In genomic region chr9:21510689-21511015, GRCm38 (mm10) we compare ENCODE assay signal across 8 mouse cellular contexts. TPM values are rescaled to one million over a fixed set of nuclear protein-coding genes. Genes with fewer than 3 reads are reported as not detected.
DNase-seq lines count a peak whose midpoint lies in the region; ATAC-seq and TF ChIP-seq lines count a peak whose summit lies in the region.

No protein-coding gene starts in this region.

- no peaks in the 10 kb centered on the region for H3K27me3 ChIP-seq in heart, embryonic 10.5 days (ENCODE audit: insufficient read depth, poor library complexity, severe bottlenecking)
- H3K27me3 ChIP-seq in E14TG2a.4 (ENCODE audit: insufficient read depth, low read length): no peaks in the 10 kb centered on the region

- no peak for DNase-seq in heart, embryonic 10.5 days (ENCODE audit: low spot score)
- no peak for DNase-seq in heart, adult 11 months
- DNase-seq in adipocyte (ENCODE audit: low spot score): no peak
- no peak for DNase-seq in frontal cortex, postnatal 25 days (ENCODE audit: low spot score in 2 of 2)

- WGBS in heart, embryonic 10.5 days: 4% methylated on average over 7 of the region's 7 CpGs

- no peaks in the 10 kb centered on the region for H3K9me3 ChIP-seq in heart, embryonic 10.5 days
- H3K9me3 ChIP-seq in E14TG2a.4 (ENCODE audit: low read length): peaks cover 8% of the 10 kb centered on the region

- ATAC-seq in granulocyte monocyte progenitor cell, adult 5-6 weeks (replicated peaks; ENCODE audit: poor library complexity, severe bottlenecking): peak; percentile 5; the same call in 1 of the 2 replicates
- ATAC-seq in megakaryocyte, adult 5-6 weeks (ENCODE audit: poor library complexity, severe bottlenecking): peak; percentile 8; the same call in 1 of the 2 replicates
- ATAC-seq in inflammation-experienced regulatory T-cells, adult 6 months: no peak

- H3K36me3 ChIP-seq in heart, embryonic 10.5 days: peaks cover 36% of the 10 kb centered on the region
- H3K36me3 ChIP-seq in E14TG2a.4 (ENCODE audit: insufficient read depth, low read length): peaks cover 36% of the 10 kb centered on the region

- H3K27ac ChIP-seq in heart, embryonic 10.5 days: peak overlapping the region; percentile 94

- TF ChIP-seq CTCF in E14TG2a.4 (conservative IDR thresholded peaks at IDR 0.05; ENCODE audit: low read length): no peak

- H3K4me1 ChIP-seq in heart, embryonic 10.5 days: peaks cover 16% of the 10 kb centered on the region
- H3K4me1 ChIP-seq in E14TG2a.4 (replicated peaks; ENCODE audit: low read depth, low read length): peaks cover 62% of the 10 kb centered on the region

- H3K4me3 ChIP-seq in heart, embryonic 10.5 days: peak overlapping the region; percentile 81
- H3K4me3 ChIP-seq in E14TG2a.4 (replicated peaks; ENCODE audit: low read length): peak overlapping the region; percentile 93

RNA-seq across cellular contexts. Expression of gene Tmed1, which starts 0.6 kb away (rescaled TPM):
- 119 and 134 TPM in 2 replicates for polyA plus RNA-seq in heart, embryonic 10.5 days (2016; fragmentation: Nextera tagmentation; extraction: Ambion mirVana)
- 8.4 and 13.9 TPM in 2 replicates for total RNA-seq in granulocyte monocyte progenitor cell, adult 5-6 weeks (2014; fragmentation: Nextera tagmentation)
- 17.4 and 23.6 TPM in 2 replicates for total RNA-seq in granulocyte monocyte progenitor cell, adult 5-6 weeks (2017)
- 5.4 and 6.2 TPM in 2 replicates for total RNA-seq in megakaryocyte, adult 5-6 weeks (2015)
- 8.7 and 9.3 TPM in 2 replicates for total RNA-seq in megakaryocyte, adult 5-6 weeks (2017)
- 1 to 10 TPM; 3.2 to 6.3 (median 5.8) TPM for polyA plus RNA-seq in inflammation-experienced regulatory T-cells, adult 6 months (2017; shearing (Covaris generic))

RNA-seq across cellular contexts. Expression of gene AB124611, which starts 15.3 kb away (rescaled TPM):
- 1.3 and 2.5 TPM in 2 replicates for polyA plus RNA-seq in heart, embryonic 10.5 days (2016; fragmentation: Nextera tagmentation; extraction: Ambion mirVana)
- 17.1 and 27.3 TPM in 2 replicates for total RNA-seq in granulocyte monocyte progenitor cell, adult 5-6 weeks (2014; fragmentation: Nextera tagmentation)
- total RNA-seq in granulocyte monocyte progenitor cell, adult 5-6 weeks (2017): 20.5 and 24.1 TPM in 2 replicates
- total RNA-seq in megakaryocyte, adult 5-6 weeks (2015): 179 and 187 TPM in 2 replicates
- total RNA-seq in megakaryocyte, adult 5-6 weeks (2017): 290 and 296 TPM in 2 replicates
- polyA plus RNA-seq in inflammation-experienced regulatory T-cells, adult 6 months (2017; shearing (Covaris generic)): 10 to 100 TPM; 49.9 to 71.1 (median 57.8) TPM

RNA-seq across cellular contexts. Expression of gene Carm1, which starts 36.0 kb away (rescaled TPM):
- polyA plus RNA-seq in heart, embryonic 10.5 days (2016; fragmentation: Nextera tagmentation; extraction: Ambion mirVana): 49.0 and 59.6 TPM in 2 replicates
- 65.9 and 81.6 TPM in 2 replicates for total RNA-seq in granulocyte monocyte progenitor cell, adult 5-6 weeks (2014; fragmentation: Nextera tagmentation)
- 17.0 and 27.3 TPM in 2 replicates for total RNA-seq in granulocyte monocyte progenitor cell, adult 5-6 weeks (2017)
- total RNA-seq in megakaryocyte, adult 5-6 weeks (2015): 19.1 and 26.3 TPM in 2 replicates
- total RNA-seq in megakaryocyte, adult 5-6 weeks (2017): 8.5 and 14.1 TPM in 2 replicates
- 10 to 100 TPM in 1 of 3 experiments, 1 to 10 TPM in 2; 5.3 to 11.0 (median 7.0) TPM for polyA plus RNA-seq in inflammation-experienced regulatory T-cells, adult 6 months (2017; shearing (Covaris generic))

Comparison
In these comparisons a context has a peak if more than half of its experiments do, and no peak if none do; other contexts are left out.
1. RNA of gene AB124611, which starts 15.3 kb away (total RNA-seq): 179 to 296 TPM in megakaryocyte, adult 5-6 weeks; 17.1 to 27.3 TPM in granulocyte monocyte progenitor cell, adult 5-6 weeks; every median in the first group is over 4 times any median in the second.